In genomic region chr4:86904969-86905368, GRCm38 (mm10) we compare ENCODE assay signal across 10 mouse cellular contexts. TPM values are rescaled to one million over a fixed set of nuclear protein-coding genes. Genes with fewer than 3 reads are reported as not detected.
DNase-seq lines count a peak whose midpoint lies in the region; ATAC-seq and TF ChIP-seq lines count a peak whose summit lies in the region.
"Had no signal": no experiment of that assay in that cellular context is flagged by ENCODE, and none has a peak within 500 bp of the region (broad histone marks: within the 10 kb centered on the region; RNA-seq: fewer than 3 reads in every experiment).

No protein-coding gene starts in this region.

- no peak overlapping the region for H3K9ac ChIP-seq in hindbrain, postnatal 0 days (replicated peaks; ENCODE audit: low read length)
- no peak overlapping the region for H3K9ac ChIP-seq in hindbrain, embryonic 12.5 days
- H3K9ac ChIP-seq: heart, embryonic 13.5 days had no signal

- no peaks in the 10 kb centered on the region for H3K9me3 ChIP-seq in hindbrain, postnatal 0 days (ENCODE audit: low read length)
- H3K9me3 ChIP-seq in hindbrain, embryonic 12.5 days (replicated peaks): no peaks in the 10 kb centered on the region
- H3K9me3 ChIP-seq in limb, embryonic 10.5 days (replicated peaks): no peaks in the 10 kb centered on the region
- H3K9me3 ChIP-seq: heart, embryonic 13.5 days; megakaryocyte, embryonic 14.5 days had no signal

- no peak overlapping the region for H3K4me3 ChIP-seq in hindbrain, postnatal 0 days (ENCODE audit: low read length)
- no peak overlapping the region for H3K4me3 ChIP-seq in hindbrain, embryonic 12.5 days
- no peak overlapping the region for H3K4me3 ChIP-seq in limb, embryonic 10.5 days
- H3K4me3 ChIP-seq: heart, embryonic 13.5 days; megakaryocyte, embryonic 14.5 days had no signal

- ATAC-seq in hindbrain, postnatal 0 days: no peak
- no peak for ATAC-seq in hindbrain, embryonic 12.5 days (ENCODE audit: low FRiP score)

- WGBS in hindbrain, postnatal 0 days: 41% methylated on average over 3 of the region's 3 CpGs
- 38% methylated on average over 3 of the region's 3 CpGs for WGBS in hindbrain, embryonic 12.5 days
- 40% methylated on average over 3 of the region's 3 CpGs for WGBS in limb, embryonic 10.5 days

- DNase-seq in hindbrain, postnatal 0 days (ENCODE audit: low spot score): no peak
- DNase-seq in thymus, postnatal 25 days: peak; percentile 5
- DNase-seq in thymus, postnatal 0 days (ENCODE audit: low spot score): no peak
- peak; percentile 19 for DNase-seq in brain, adult 2 months (ENCODE audit: low read depth, low spot score)
- DNase-seq in left cerebral cortex, adult 11 months (ENCODE audit: low spot score): no peak
- no peak for DNase-seq in limb, embryonic 10.5 days (ENCODE audit: low spot score)
- DNase-seq in kidney, adult 9 months: no peak

- no peak overlapping the region for H3K4me2 ChIP-seq in hindbrain, postnatal 0 days (ENCODE audit: low read depth, low read length)
- no peak overlapping the region for H3K4me2 ChIP-seq in hindbrain, embryonic 12.5 days (replicated peaks)
- H3K4me2 ChIP-seq: heart, embryonic 13.5 days had no signal

- H3K27ac ChIP-seq in hindbrain, postnatal 0 days: no peak overlapping the region
- H3K27ac ChIP-seq in hindbrain, embryonic 12.5 days: no peak overlapping the region
- H3K27ac ChIP-seq in limb, embryonic 10.5 days: no peak overlapping the region
- H3K27ac ChIP-seq: heart, embryonic 13.5 days had no signal

- peak; percentile 46 for TF ChIP-seq CTCF in hindbrain, postnatal 0 days (IDR thresholded peaks at IDR 0.05; ENCODE audit: low read depth)

- no peaks in the 10 kb centered on the region for H3K36me3 ChIP-seq in hindbrain, postnatal 0 days (ENCODE audit: insufficient read depth, low read length)
- no peaks in the 10 kb centered on the region for H3K36me3 ChIP-seq in hindbrain, embryonic 12.5 days
- no peaks in the 10 kb centered on the region for H3K36me3 ChIP-seq in limb, embryonic 10.5 days

- H3K4me1 ChIP-seq in hindbrain, postnatal 0 days (ENCODE audit: insufficient read depth, low read length): no peaks in the 10 kb centered on the region
- H3K4me1 ChIP-seq in hindbrain, embryonic 12.5 days: no peaks in the 10 kb centered on the region
- peaks cover 4% of the 10 kb centered on the region; the same call in 1 of the 2 replicates for H3K4me1 ChIP-seq in limb, embryonic 10.5 days

- no peaks in the 10 kb centered on the region for H3K27me3 ChIP-seq in hindbrain, postnatal 0 days (ENCODE audit: insufficient read depth, low read length)
- no peaks in the 10 kb centered on the region for H3K27me3 ChIP-seq in hindbrain, embryonic 12.5 days
- H3K27me3 ChIP-seq in limb, embryonic 10.5 days (ENCODE audit: low read depth, poor library complexity, severe bottlenecking): no peaks in the 10 kb centered on the region
- H3K27me3 ChIP-seq: heart, embryonic 13.5 days; megakaryocyte, embryonic 14.5 days had no signal

RNA-seq across cellular contexts. Expression of gene Acer2, which starts 30.8 kb away (rescaled TPM):
- 8.7 and 9.6 TPM in 2 replicates for total RNA-seq in hindbrain, postnatal 0 days (2014; rRNA removed)
- 8.9 and 9.5 TPM in 2 replicates for polyA plus RNA-seq in hindbrain, postnatal 0 days (2015; fragmentation: Nextera tagmentation; extraction: Ambion mirVana)
- polyA plus RNA-seq in hindbrain, embryonic 12.5 days (2016; fragmentation: Nextera tagmentation; extraction: Ambion mirVana): 17.4 and 19.0 TPM in 2 replicates
- polyA plus RNA-seq in thymus, postnatal 0 days (2015; fragmentation: Nextera tagmentation; extraction: Ambion mirVana): 3.9 and 4.3 TPM in 2 replicates
- 13.1 and 17.1 TPM in 2 replicates for polyA plus RNA-seq in limb, embryonic 10.5 days (2016; fragmentation: Nextera tagmentation; extraction: Ambion mirVana)

RNA-seq across cellular contexts. Expression of gene Rps6, which starts 47.8 kb away (rescaled TPM):
- 805 and 881 TPM in 2 replicates for total RNA-seq in hindbrain, postnatal 0 days (2014; rRNA removed)
- polyA plus RNA-seq in hindbrain, postnatal 0 days (2015; fragmentation: Nextera tagmentation; extraction: Ambion mirVana): 338 and 363 TPM in 2 replicates
- 477 and 478 TPM in 2 replicates for polyA plus RNA-seq in hindbrain, embryonic 12.5 days (2016; fragmentation: Nextera tagmentation; extraction: Ambion mirVana)
- 922 and 983 TPM in 2 replicates for polyA plus RNA-seq in thymus, postnatal 0 days (2015; fragmentation: Nextera tagmentation; extraction: Ambion mirVana)
- 718 and 830 TPM in 2 replicates for polyA plus RNA-seq in limb, embryonic 10.5 days (2016; fragmentation: Nextera tagmentation; extraction: Ambion mirVana)

Comparison
In these comparisons a context has a peak if more than half of its experiments do, and no peak if none do; other contexts are left out.
1. DNase-seq: peak in thymus, postnatal 25 days (single experiment) and brain, adult 2 months (single experiment); none in hindbrain, postnatal 0 days (single experiment), thymus, postnatal 0 days (single experiment), left cerebral cortex, adult 11 months (single experiment), limb, embryonic 10.5 days (single experiment) and kidney, adult 9 months (single experiment).